Comparison of ENCODE assay signal across 15 mouse cellular contexts in genomic region chrX:140530632-140531031, GRCm38 (mm10).
"Had no signal": no experiment of that assay in that cellular context is flagged by ENCODE, and none has a peak within 500 bp of the region (broad histone marks: within the 10 kb centered on the region; RNA-seq: fewer than 3 reads in every experiment).

No protein-coding gene starts in this region.

- DNase-seq: lung, adult 2 months; lung, postnatal 14 days; lung, postnatal 36 days; right cerebral cortex, postnatal 14 days; thymus, adult 2 months; thymus, postnatal 25 days; thymus, postnatal 4 days had no signal

- H3K27ac ChIP-seq: lung, embryonic 15.5 days; midbrain, embryonic 13.5 days; midbrain, embryonic 15.5 days; neural tube, embryonic 12.5 days; stomach, embryonic 15.5 days had no signal

- H3K9me3 ChIP-seq: lung, embryonic 15.5 days; megakaryocyte, embryonic 14.5 days; midbrain, embryonic 13.5 days; midbrain, embryonic 15.5 days; neural tube, embryonic 12.5 days; stomach, embryonic 15.5 days had no signal

- H3K9ac ChIP-seq: lung, embryonic 15.5 days; midbrain, embryonic 13.5 days; midbrain, embryonic 15.5 days; neural tube, embryonic 12.5 days; stomach, embryonic 15.5 days had no signal

- H3K4me3 ChIP-seq: lung, embryonic 15.5 days; megakaryocyte, embryonic 14.5 days; midbrain, embryonic 13.5 days; midbrain, embryonic 15.5 days; neural tube, embryonic 12.5 days; stomach, embryonic 15.5 days had no signal

- H3K36me3 ChIP-seq: lung, embryonic 15.5 days; midbrain, embryonic 13.5 days; midbrain, embryonic 15.5 days; neural tube, embryonic 12.5 days; stomach, embryonic 15.5 days had no signal

- ATAC-seq: lung, postnatal 0 days; midbrain, embryonic 13.5 days; midbrain, embryonic 15.5 days had no signal

- H3K4me2 ChIP-seq: lung, embryonic 15.5 days; midbrain, embryonic 11.5 days; midbrain, embryonic 13.5 days; midbrain, embryonic 15.5 days; neural tube, embryonic 12.5 days; stomach, embryonic 15.5 days had no signal

- H3K4me1 ChIP-seq: lung, embryonic 15.5 days; midbrain, embryonic 13.5 days; midbrain, embryonic 15.5 days; neural tube, embryonic 12.5 days; stomach, embryonic 15.5 days had no signal

- H3K27me3 ChIP-seq: megakaryocyte, embryonic 14.5 days; stomach, embryonic 15.5 days had no signal
